Mouse (Mus musculus) erythroblast, embryonic 14.5 days (primary cell): ENCODE data around the gene Plekho2.

Source experiments
- GATA1 ChIP-seq: IDR thresholded peaks from 2 replicates; pipeline ENCODE4 v1.6.1; 2012; ENCODE audit warnings: low read length, inconsistent platforms, mixed read lengths
- TAL1 ChIP-seq: IDR thresholded peaks from 3 replicates; pipeline ENCODE4 v1.6.1; 2012; ENCODE audit warnings: low read length, inconsistent platforms, mixed read lengths

DNA sequence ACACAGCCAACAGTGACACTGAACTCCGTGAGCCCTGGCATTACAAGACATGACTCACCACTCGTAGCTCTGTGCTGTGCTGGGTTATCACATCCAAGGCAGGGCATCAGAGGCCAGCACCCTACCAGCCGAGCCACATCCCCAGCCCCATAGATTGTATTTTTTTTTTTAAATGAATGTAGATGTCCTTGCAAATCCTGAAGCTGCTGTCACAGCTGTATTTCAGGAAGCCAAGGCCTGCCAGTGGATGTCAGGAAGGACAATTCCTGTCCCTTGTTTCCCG is 33.5 kb downstream of the Plekho2 start:
- TF ChIP-seq TAL1 (no peak), GATA1 (no peak)
